Mouse (Mus musculus) hindbrain, postnatal 0 days (tissue): ENCODE results near the gene Amacr. TPM values are rescaled to one million over a fixed set of nuclear protein-coding genes. Genes with fewer than 3 reads are reported as not detected.

ENCODE experiments used
- ATAC-seq: fragments of 200-750 bp; cut with Nextera tagmentation; 2 replicates; pipeline ENCODE4 v1.8.0; 2017; ENCODE audit warnings: mild to moderate bottlenecking, moderate TSS enrichment, moderate library complexity
- DNase-seq: peaks from one replicate; pipeline ENCODE4 v3.0.0-alpha.2; 2015; ENCODE audit warnings: low spot score
- H3K27ac ChIP-seq: fragments of 300-500 bp; sonication (generic); 2 replicates; pipeline ENCODE4 v1.5.1; 2014; ENCODE audit warnings: mild to moderate bottlenecking
- H3K27me3 ChIP-seq: fragments of 300-500 bp; sonication (generic); 2 replicates; pipeline ENCODE4 v1.6.1; 2014; ENCODE audit warnings: low read length, mixed read lengths; ENCODE audit not compliant: insufficient read depth
- H3K36me3 ChIP-seq: fragments of 300-500 bp; sonication (generic); 2 replicates; pipeline ENCODE4 v1.6.1; 2014; ENCODE audit warnings: low read length, mixed read lengths; ENCODE audit not compliant: insufficient read depth
- H3K4me1 ChIP-seq: fragments of 300-500 bp; sonication (generic); 2 replicates; pipeline ENCODE4 v1.6.1; 2014; ENCODE audit warnings: antibody characterized with exemption, low read length, mixed read lengths; ENCODE audit not compliant: insufficient read depth
- H3K4me2 ChIP-seq: fragments of 300-500 bp; sonication (generic); 2 replicates; pipeline ENCODE4 v1.6.1; 2014; ENCODE audit warnings: low read depth, mild to moderate bottlenecking, low read length, moderate library complexity, mixed read lengths
- H3K4me3 ChIP-seq: fragments of 300-500 bp; sonication (generic); 2 replicates; pipeline ENCODE4 v1.5.1; 2014; ENCODE audit warnings: low read length
- H3K9ac ChIP-seq: fragments of 300-500 bp; sonication (generic); replicated peaks from 2 replicates; pipeline ENCODE4 v1.6.1; 2014; ENCODE audit warnings: mild to moderate bottlenecking, low read length, moderate library complexity, mixed read lengths
- H3K9me3 ChIP-seq: fragments of 300-500 bp; sonication (generic); 2 replicates; pipeline ENCODE4 v1.6.1; 2016; ENCODE audit warnings: low read length, mixed read lengths
- CTCF ChIP-seq: IDR thresholded peaks from 2 replicates; pipeline ENCODE4 v1.5.1; 2016; ENCODE audit warnings: antibody characterized with exemption, control low read depth, low read depth
- WGBS: fragments of 180-500 bp; shearing (Covaris S2); extraction: QIAGEN DNeasy Blood & Tissue Kit; methylation state at CpG from one replicate; pipeline ENCODE4 v1.1.7; 2014; 5-methylcytosine and 5-hydroxymethylcytosine counted together
- polyA plus RNA-seq: library from polyadenylated mRNA; unstranded; fragments of >200 nt; fragmentation: Nextera tagmentation; extraction: Ambion mirVana; gene quantifications from 2 replicates; pipeline ENCODE4 v1.2.1, GENCODE M21; 2015
- total RNA-seq: library from RNA; depleted of rRNA; stranded (reverse); fragments of >200 nt; gene quantifications from 2 replicates; pipeline ENCODE4 v1.2.3, GENCODE M21; 2014; rRNA removed

Amacr gene
- total and polyA plus RNA-seq, 2 experiments from 2014 or later: 8.5 to 11.3 TPM

- TF ChIP-seq CTCF: no peak
- Histone ChIP-seq H3K4me1 (peaks cover 14% of the 10 kb centered on the region), H3K36me3 (no peaks in the 10 kb centered on the region), H3K4me3 (peak overlapping the region; percentile 44), H3K9ac (0 out of 2 replicates have a peak overlapping the region, but pooled peaks have one; percentile 28), H3K9me3 (no peaks in the 10 kb centered on the region), H3K27ac (no peak overlapping the region), H3K4me2 (peak overlapping the region; percentile 77), H3K27me3 (peaks cover 34% of the 10 kb centered on the region)
- whole genome bisulfite sequencing: 3% methylated on average over 8 of the region's 8 CpGs
- ATAC-seq (peak; percentile 21; the same call in 1 of the 2 replicates), DNase-seq (peak; percentile 15)
Observed at GRCm38 (mm10) chr15:11037376-11037695, 55.8 kb downstream of the Amacr start.

- no peak for DNase-seq
- Histone ChIP-seq H3K4me3 (peak within 1 kb of the TSS; percentile 44), H3K9me3 (no peaks in the 10 kb centered on the region), H3K4me2 (peak within 1 kb of the TSS; percentile 77), H3K4me1 (peaks cover 14% of the 10 kb centered on the region), H3K36me3 (no peaks in the 10 kb centered on the region), H3K9ac (peak within 1 kb of the TSS; percentile 28; the same call in 1 of the 2 replicates), H3K27ac (no peak within 1 kb of the TSS), H3K27me3 (peaks cover 34% of the 10 kb centered on the region)
- 1% methylated on average over 16 of the region's 16 CpGs for WGBS
- no peak for TF ChIP-seq CTCF
- 0 out of 2 replicates have a peak, but pooled peaks have one; percentile 22 for ATAC-seq
Observed at GRCm38 (mm10) chr15:11037711-11038110, 56.2 kb downstream of the Amacr start, which contains the start of gene Rxfp3. Gene Rxfp3, minus strand, starts transcription at chr15:11037991.

GRCm38 (mm10) chr15:11038476-11038875, 56.9 kb downstream of the Amacr start:
- peak; percentile 82 for TF ChIP-seq CTCF
- Histone ChIP-seq H3K4me2 (peak overlapping the region; percentile 77; the same call in 1 of the 2 replicates), H3K4me3 (no peak overlapping the region), H3K9ac (no peak overlapping the region), H3K9me3 (no peaks in the 10 kb centered on the region), H3K36me3 (no peaks in the 10 kb centered on the region), H3K27me3 (peaks cover 34% of the 10 kb centered on the region), H3K27ac (no peak overlapping the region), H3K4me1 (peaks cover 14% of the 10 kb centered on the region)
- DNase-seq (peak; percentile 82), ATAC-seq (no peak)
- 3% methylated on average over 12 of the region's 12 CpGs for WGBS

GRCm38 (mm10) chr15:11040067-11040466, 58.5 kb downstream of the Amacr start:
- no peak for ATAC-seq
- Histone ChIP-seq H3K4me1 (peaks cover 14% of the 10 kb centered on the region), H3K27me3 (peaks cover 29% of the 10 kb centered on the region)

GRCm38 (mm10) chr15:11041229-11041628, 59.7 kb downstream of the Amacr start:
- Histone ChIP-seq H3K27ac (no peak overlapping the region), H3K9ac (no peak overlapping the region), H3K9me3 (no peaks in the 10 kb centered on the region), H3K4me2 (no peak overlapping the region), H3K27me3 (peaks cover 18% of the 10 kb centered on the region; the same call in 1 of the 2 replicates), H3K4me1 (peaks cover 10% of the 10 kb centered on the region), H3K36me3 (no peaks in the 10 kb centered on the region), H3K4me3 (no peak overlapping the region)
- ATAC-seq (no peak), DNase-seq (no peak)
- 79% methylated on average over 2 of the region's 2 CpGs for WGBS
- no peak for TF ChIP-seq CTCF

More at GRCm38 (mm10) chr15:11040067-11040466, 58.5 kb downstream of the Amacr start:
- DNase-seq: no peak
- 69% methylated on average over 5 of the region's 5 CpGs for WGBS
- TF ChIP-seq CTCF: no peak
- Histone ChIP-seq H3K4me3 (no peak overlapping the region), H3K4me2 (no peak overlapping the region), H3K36me3 (no peaks in the 10 kb centered on the region), H3K9me3 (no peaks in the 10 kb centered on the region), H3K9ac (no peak overlapping the region), H3K27ac (no peak overlapping the region)

- Histone ChIP-seq H3K9me3 (no peaks in the 10 kb centered on the region), H3K27me3 (0 out of 2 replicates have a peak, but pooled peaks cover 3% of the 10 kb centered on the region), H3K27ac (no peak overlapping the region), H3K36me3 (no peaks in the 10 kb centered on the region), H3K4me3 (no peak overlapping the region), H3K4me1 (no peaks in the 10 kb centered on the region), H3K4me2 (no peak overlapping the region), H3K9ac (no peak overlapping the region)
- ATAC-seq (no peak), DNase-seq (no peak)
- 90% methylated on average over 5 of the region's 5 CpGs for WGBS
- TF ChIP-seq CTCF: no peak
Observed at GRCm38 (mm10) chr15:11042828-11043227, 61.3 kb downstream of the Amacr start.

Other genes with a start within 250 kb of the Amacr start
- 1.4 and 1.6 TPM in 2 replicates for gene C1qtnf3, start 29.4 kb upstream of the Amacr start, total RNA-seq
- gene C1qtnf3, start 29.4 kb upstream of the Amacr start, polyA plus RNA-seq: 1.4 and 1.6 TPM in 2 replicates
- gene Slc45a2, start 19.0 kb downstream of the Amacr start, total RNA-seq: not detected in 2 replicates
- gene Slc45a2, start 19.0 kb downstream of the Amacr start, polyA plus RNA-seq: 0.09 and 0.23 TPM in 2 replicates
- 7.3 and 8.3 TPM in 2 replicates for gene Rxfp3, start 56.2 kb downstream of the Amacr start, total RNA-seq
- 3.2 TPM in 2 replicates for gene Rxfp3, start 56.2 kb downstream of the Amacr start, polyA plus RNA-seq
- 7.9 and 11.6 TPM in 2 replicates for gene Adamts12, start 83.0 kb downstream of the Amacr start, total RNA-seq
- gene Adamts12, start 83.0 kb downstream of the Amacr start, polyA plus RNA-seq: 1.1 and 1.3 TPM in 2 replicates